Mouse (Mus musculus): ENCODE measurements around the gene Reln. TPM values are rescaled to one million over a fixed set of nuclear protein-coding genes. Genes with fewer than 3 reads are reported as not detected.

The Reln gene
- polyA plus RNA-seq, 1 experiment from 2014 or later = 2.8 TPM

- no peaks in the 10 kb centered on the region for H3K4me1 ChIP-seq (ENCODE audit: control insufficient read depth in 2 of 2, insufficient read depth in 2 of 2, low read length in 2 of 2)
- no peak for ATAC-seq (ENCODE audit: insufficient number of reproducible peaks, insufficient read depth, low FRiP score, low read depth)
- no peaks in the 10 kb centered on the region for H3K27me3 ChIP-seq (ENCODE audit: control insufficient read depth, insufficient read depth, low read length)
- no peak overlapping the region for H3K27ac ChIP-seq (replicated peaks in 1 of 2; ENCODE audit: control insufficient read depth in 1 of 2, insufficient read depth in 1 of 2, low read depth in 2 of 2, low read length in 2 of 2)
- H3K36me3 ChIP-seq (ENCODE audit: control insufficient read depth, insufficient read depth, low read length) = no peaks in the 10 kb centered on the region
- WGBS = 82% methylated on average over 4 of the region's 4 CpGs
- no peaks in the 10 kb centered on the region for H3K9me3 ChIP-seq (ENCODE audit: control insufficient read depth, low read length)
- no peak overlapping the region for H3K9ac ChIP-seq (ENCODE audit: low read length)
- H3K4me3 ChIP-seq (ENCODE audit: control insufficient read depth in 1 of 2, insufficient read depth in 1 of 2, low read depth in 1 of 2, low read length in 2 of 2) = no peak overlapping the region
- H3K4me2 ChIP-seq (ENCODE audit: low read length) = no peak overlapping the region
Measured at GRCm38 (mm10) chr5:22285396-22285795, 59.1 kb downstream of the Reln start.

DNA sequence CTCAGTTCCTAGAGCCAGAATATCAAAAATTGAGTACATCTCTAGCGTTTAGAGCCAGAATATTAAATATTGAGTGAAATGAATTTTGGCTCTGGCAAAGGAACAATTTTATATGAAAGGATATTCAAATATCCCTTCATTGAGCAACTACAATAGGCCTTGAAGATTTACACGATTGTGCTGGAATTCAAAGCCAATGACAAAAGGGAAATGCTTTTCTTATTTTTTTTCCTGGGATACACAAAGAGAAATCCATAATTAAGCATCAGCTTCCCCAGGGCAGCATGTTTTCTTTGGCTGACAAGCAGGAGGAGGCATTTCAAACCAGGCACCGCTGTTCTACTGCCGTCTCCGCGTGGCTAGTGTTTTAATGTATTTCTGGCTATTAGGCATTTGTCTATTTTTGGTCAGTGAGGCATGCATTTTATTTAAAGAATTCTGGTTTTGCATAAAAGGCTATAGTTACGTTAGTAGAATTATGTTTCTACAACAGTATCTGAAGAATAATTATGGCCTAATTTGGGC, 62.3 kb downstream of the Reln start:
- Histone ChIP-seq H3K4me2 (ENCODE audit: low read length) (no peak overlapping the region), H3K27ac (replicated peaks in 1 of 2; ENCODE audit: control insufficient read depth in 1 of 2, insufficient read depth in 1 of 2, low read depth in 2 of 2, low read length in 2 of 2) (no peak overlapping the region), H3K4me1 (ENCODE audit: control insufficient read depth in 2 of 2, insufficient read depth in 2 of 2, low read length in 2 of 2) (no peaks in the 10 kb centered on the region), H3K4me3 (ENCODE audit: control insufficient read depth in 1 of 2, insufficient read depth in 1 of 2, low read depth in 1 of 2, low read length in 2 of 2) (no peak overlapping the region), H3K27me3 (ENCODE audit: control insufficient read depth, insufficient read depth, low read length) (no peaks in the 10 kb centered on the region), H3K9me3 (ENCODE audit: control insufficient read depth, low read length) (no peaks in the 10 kb centered on the region), H3K36me3 (ENCODE audit: control insufficient read depth, insufficient read depth, low read length) (no peaks in the 10 kb centered on the region), H3K9ac (ENCODE audit: low read length) (no peak overlapping the region)
- 63% methylated on average over 7 of the region's 7 CpGs for WGBS
- ATAC-seq (ENCODE audit: insufficient number of reproducible peaks, insufficient read depth, low FRiP score, low read depth) = no peak

DNA sequence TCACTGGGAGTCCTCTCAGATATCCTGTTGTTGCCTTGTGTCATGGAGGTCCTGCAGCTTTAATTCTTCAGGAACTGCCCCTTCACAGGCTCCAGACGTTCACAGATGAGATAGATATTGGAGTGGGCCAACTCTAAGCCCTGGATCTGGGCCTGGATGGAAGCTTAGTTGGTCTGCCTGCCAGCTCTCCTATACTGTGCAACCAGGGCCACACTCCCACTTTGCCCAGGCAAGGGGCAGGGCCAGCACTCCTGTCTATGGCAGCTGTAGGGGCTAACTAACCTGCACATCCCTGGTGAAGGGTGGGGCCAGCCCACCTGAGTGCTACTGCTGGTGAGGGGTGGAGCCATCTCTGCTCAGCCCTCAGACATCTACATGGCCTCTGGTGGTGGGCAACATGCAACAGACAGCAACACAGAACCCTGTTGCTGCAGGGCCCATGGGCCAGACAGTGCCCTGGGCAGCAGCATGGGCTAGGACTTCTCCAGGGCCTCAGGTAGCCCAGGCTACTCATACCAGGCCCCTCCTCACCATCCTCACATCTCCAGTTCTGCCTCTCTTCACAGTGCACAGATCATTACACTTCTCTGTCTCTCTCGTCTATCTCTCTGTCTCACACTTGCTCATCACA, 63.9 kb downstream of the Reln start:
- Histone ChIP-seq H3K27ac (replicated peaks in 1 of 2; ENCODE audit: control insufficient read depth in 1 of 2, insufficient read depth in 1 of 2, low read depth in 2 of 2, low read length in 2 of 2) (no peak overlapping the region), H3K36me3 (ENCODE audit: control insufficient read depth, insufficient read depth, low read length) (no peaks in the 10 kb centered on the region), H3K4me3 (ENCODE audit: control insufficient read depth in 1 of 2, insufficient read depth in 1 of 2, low read depth in 1 of 2, low read length in 2 of 2) (no peak overlapping the region), H3K9ac (ENCODE audit: low read length) (no peak overlapping the region), H3K9me3 (ENCODE audit: control insufficient read depth, low read length) (no peaks in the 10 kb centered on the region), H3K4me1 (ENCODE audit: control insufficient read depth in 2 of 2, insufficient read depth in 2 of 2, low read length in 2 of 2) (no peaks in the 10 kb centered on the region), H3K4me2 (ENCODE audit: low read length) (no peak overlapping the region), H3K27me3 (ENCODE audit: control insufficient read depth, insufficient read depth, low read length) (no peaks in the 10 kb centered on the region)
- no peak for ATAC-seq (ENCODE audit: insufficient number of reproducible peaks, insufficient read depth, low FRiP score, low read depth)
- 43% methylated on average over 2 of the region's 2 CpGs for WGBS

GRCm38 (mm10) chr5:22279201-22279600, 65.3 kb downstream of the Reln start:
- ATAC-seq (ENCODE audit: insufficient number of reproducible peaks, insufficient read depth, low FRiP score, low read depth) = no peak
- Histone ChIP-seq H3K36me3 (ENCODE audit: control insufficient read depth, insufficient read depth, low read length) (no peaks in the 10 kb centered on the region), H3K4me3 (ENCODE audit: control insufficient read depth in 1 of 2, insufficient read depth in 1 of 2, low read depth in 1 of 2, low read length in 2 of 2) (no peak overlapping the region), H3K27me3 (ENCODE audit: control insufficient read depth, insufficient read depth, low read length) (no peaks in the 10 kb centered on the region), H3K9me3 (ENCODE audit: control insufficient read depth, low read length) (no peaks in the 10 kb centered on the region), H3K4me1 (ENCODE audit: control insufficient read depth in 2 of 2, insufficient read depth in 2 of 2, low read length in 2 of 2) (no peaks in the 10 kb centered on the region), H3K4me2 (ENCODE audit: low read length) (no peak overlapping the region), H3K27ac (replicated peaks in 1 of 2; ENCODE audit: control insufficient read depth in 1 of 2, insufficient read depth in 1 of 2, low read depth in 2 of 2, low read length in 2 of 2) (no peak overlapping the region), H3K9ac (ENCODE audit: low read length) (no peak overlapping the region)
- 86% methylated on average over 4 of the region's 4 CpGs for WGBS

GRCm38 (mm10) chr5:22274134-22274533, 70.4 kb downstream of the Reln start:
- H3K36me3 ChIP-seq (ENCODE audit: control insufficient read depth, insufficient read depth, low read length) = no peaks in the 10 kb centered on the region
- WGBS = 90% methylated on average over 4 of the region's 4 CpGs
- H3K4me2 ChIP-seq (ENCODE audit: low read length) = no peak overlapping the region
- H3K9me3 ChIP-seq (ENCODE audit: control insufficient read depth, low read length) = no peaks in the 10 kb centered on the region
- no peaks in the 10 kb centered on the region for H3K27me3 ChIP-seq (ENCODE audit: control insufficient read depth, insufficient read depth, low read length)
- H3K4me3 ChIP-seq (ENCODE audit: control insufficient read depth in 1 of 2, insufficient read depth in 1 of 2, low read depth in 1 of 2, low read length in 2 of 2) = no peak overlapping the region
- no peak for ATAC-seq (ENCODE audit: insufficient number of reproducible peaks, insufficient read depth, low FRiP score, low read depth)
- no peak overlapping the region for H3K9ac ChIP-seq (ENCODE audit: low read length)
- no peaks in the 10 kb centered on the region for H3K4me1 ChIP-seq (ENCODE audit: control insufficient read depth in 2 of 2, insufficient read depth in 2 of 2, low read length in 2 of 2)
- no peak overlapping the region for H3K27ac ChIP-seq (replicated peaks in 1 of 2; ENCODE audit: control insufficient read depth in 1 of 2, insufficient read depth in 1 of 2, low read depth in 2 of 2, low read length in 2 of 2)

DNA sequence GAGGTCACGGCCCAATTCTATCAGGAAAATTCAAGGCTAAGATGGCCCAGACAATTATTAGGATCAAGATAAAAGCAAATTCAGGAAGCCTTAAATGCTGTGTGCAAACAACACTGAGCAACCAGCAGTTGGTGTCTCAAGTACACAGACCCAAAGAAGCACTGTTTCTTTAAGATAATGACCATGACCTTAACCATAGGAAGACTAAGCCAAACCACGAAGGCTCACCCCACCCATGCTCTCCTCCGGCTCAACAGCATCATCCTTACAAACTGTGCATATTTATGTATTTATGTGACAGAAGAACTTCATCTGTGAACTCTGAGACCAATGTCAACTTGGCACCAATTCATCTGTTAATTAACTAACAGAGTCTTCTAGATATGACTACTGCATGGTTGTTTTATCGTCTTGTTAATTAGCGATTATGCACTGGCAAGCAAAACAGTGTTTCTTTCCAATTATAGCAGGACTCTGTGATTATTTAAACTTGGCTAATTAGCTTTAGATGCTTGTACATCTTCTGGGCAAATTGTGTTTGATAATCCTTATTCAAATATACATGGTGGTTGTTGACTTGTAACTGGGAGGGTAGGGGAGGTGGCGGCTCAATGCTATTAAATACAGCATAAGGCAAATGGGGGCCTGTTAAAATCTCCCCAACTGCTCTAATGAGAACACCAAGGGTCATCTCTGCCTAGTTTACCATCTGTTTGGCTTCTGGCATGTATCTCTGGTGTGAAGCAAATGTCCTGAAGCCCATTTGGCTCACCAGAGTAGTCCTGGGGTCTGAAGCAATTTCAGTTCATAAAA, 77.8 kb downstream of the Reln start:
- Histone ChIP-seq H3K27me3 (ENCODE audit: control insufficient read depth, insufficient read depth, low read length) (no peaks in the 10 kb centered on the region), H3K4me3 (ENCODE audit: control insufficient read depth in 1 of 2, insufficient read depth in 1 of 2, low read depth in 1 of 2, low read length in 2 of 2) (no peak overlapping the region), H3K36me3 (ENCODE audit: control insufficient read depth, insufficient read depth, low read length) (no peaks in the 10 kb centered on the region), H3K9me3 (ENCODE audit: control insufficient read depth, low read length) (no peaks in the 10 kb centered on the region), H3K9ac (ENCODE audit: low read length) (no peak overlapping the region), H3K4me1 (ENCODE audit: control insufficient read depth in 2 of 2, insufficient read depth in 2 of 2, low read length in 2 of 2) (no peaks in the 10 kb centered on the region), H3K4me2 (ENCODE audit: low read length) (no peak overlapping the region), H3K27ac (replicated peaks in 1 of 2; ENCODE audit: control insufficient read depth in 1 of 2, insufficient read depth in 1 of 2, low read depth in 2 of 2, low read length in 2 of 2) (no peak overlapping the region)
- 75% methylated on average over 6 of the region's 6 CpGs for WGBS
- ATAC-seq (ENCODE audit: insufficient number of reproducible peaks, insufficient read depth, low FRiP score, low read depth) = no peak

GRCm38 (mm10) chr5:22262351-22262765, 82.1 kb downstream of the Reln start:
- Histone ChIP-seq H3K9ac (ENCODE audit: low read length) (no peak overlapping the region), H3K27ac (replicated peaks in 1 of 2; ENCODE audit: control insufficient read depth in 1 of 2, insufficient read depth in 1 of 2, low read depth in 2 of 2, low read length in 2 of 2) (no peak overlapping the region), H3K9me3 (ENCODE audit: control insufficient read depth, low read length) (no peaks in the 10 kb centered on the region), H3K4me2 (ENCODE audit: low read length) (no peak overlapping the region), H3K36me3 (ENCODE audit: control insufficient read depth, insufficient read depth, low read length) (no peaks in the 10 kb centered on the region), H3K27me3 (ENCODE audit: control insufficient read depth, insufficient read depth, low read length) (no peaks in the 10 kb centered on the region), H3K4me1 (ENCODE audit: control insufficient read depth in 2 of 2, insufficient read depth in 2 of 2, low read length in 2 of 2) (no peaks in the 10 kb centered on the region), H3K4me3 (ENCODE audit: control insufficient read depth in 1 of 2, insufficient read depth in 1 of 2, low read depth in 1 of 2, low read length in 2 of 2) (no peak overlapping the region)
- 62% methylated on average over 3 of the region's 3 CpGs for WGBS
- ATAC-seq (ENCODE audit: insufficient number of reproducible peaks, insufficient read depth, low FRiP score, low read depth) = no peak
